ENCODE assay signal across 8 mouse cellular contexts in genomic region chr13:54789561-54790397, GRCm38 (mm10). TPM values are rescaled to one million over a fixed set of nuclear protein-coding genes. Genes with fewer than 3 reads are reported as not detected.
A peak's percentile ranks its signal among the peaks of the same experiment; 100 is the strongest.
DNase-seq lines count a peak whose midpoint lies in the region; ATAC-seq and TF ChIP-seq lines count a peak whose summit lies in the region.

No protein-coding gene starts in this region.

- peak; percentile 52 for DNase-seq in urinary bladder, adult 2 months (ENCODE audit: low spot score)
- DNase-seq in urinary bladder, postnatal 10 days (ENCODE audit: low spot score) = no peak
- peak; percentile 78 to 79 for DNase-seq in cerebellum, postnatal 14 days
- no peak for DNase-seq in liver, embryonic 13.5 days
- peak; percentile 51 for DNase-seq in urinary bladder, postnatal 25 days (ENCODE audit: low spot score)

- peak; percentile 66 for TF ChIP-seq POLR2A in myocyte (IDR thresholded peaks at IDR 0.05; ENCODE audit: insufficient read length, low read depth)

- H3K36me3 ChIP-seq in intestine, embryonic 16.5 days (ENCODE audit: control insufficient read depth, insufficient read depth, low read length) = no peaks in the 10 kb centered on the region
- H3K36me3 ChIP-seq in liver, embryonic 13.5 days = no peaks in the 10 kb centered on the region
- peaks cover 6% of the 10 kb centered on the region for H3K36me3 ChIP-seq in myocyte (ENCODE audit: control insufficient read depth, insufficient read depth)

- H3K27ac ChIP-seq in intestine, embryonic 16.5 days (ENCODE audit: low read length) = no peak overlapping the region
- H3K27ac ChIP-seq in liver, embryonic 13.5 days = no peak overlapping the region

- no peaks in the 10 kb centered on the region for H3K79me2 ChIP-seq in myocyte (ENCODE audit: control insufficient read depth, insufficient read depth)

- ATAC-seq in granulocyte monocyte progenitor cell, adult 5-6 weeks (replicated peaks; ENCODE audit: poor library complexity, severe bottlenecking) = peak; percentile 31
- ATAC-seq in intestine, embryonic 16.5 days = peak; percentile 64
- 0 out of 2 replicates have a peak, but pooled peaks have one; percentile 19 for ATAC-seq in liver, embryonic 13.5 days (ENCODE audit: low read depth)

- under 1% methylated on average over 38 of the region's 38 CpGs for WGBS in intestine, embryonic 16.5 days
- WGBS in liver, embryonic 13.5 days (ENCODE audit: insufficient replicate concordance) = 2% methylated on average over 38 of the region's 38 CpGs

- peaks cover 7% of the 10 kb centered on the region for H3K4me1 ChIP-seq in intestine, embryonic 16.5 days (ENCODE audit: control insufficient read depth, insufficient read depth, low read length)
- H3K4me1 ChIP-seq in liver, embryonic 13.5 days (replicated peaks) = peaks cover 18% of the 10 kb centered on the region

- H3ac ChIP-seq in myocyte (ENCODE audit: control insufficient read depth, insufficient read length) = peak overlapping the region; percentile 16

- H3K9me3 ChIP-seq in intestine, embryonic 16.5 days (ENCODE audit: control insufficient read depth, low read length) = no peaks in the 10 kb centered on the region
- H3K9me3 ChIP-seq in liver, embryonic 13.5 days (replicated peaks) = no peaks in the 10 kb centered on the region; the same call in 1 of the 2 replicates

- H3K4me3 ChIP-seq in intestine, embryonic 16.5 days (ENCODE audit: low read length) = peak overlapping the region; percentile 66
- peak overlapping the region; percentile 56 for H3K4me3 ChIP-seq in liver, embryonic 13.5 days (replicated peaks)
- peak overlapping the region; percentile 41 for H3K4me3 ChIP-seq in myocyte

- peaks cover 6% of the 10 kb centered on the region; the same call in 1 of the 2 replicates for H3K27me3 ChIP-seq in intestine, embryonic 16.5 days (replicated peaks; ENCODE audit: control insufficient read depth, insufficient read depth, low read length)
- peaks cover 47% of the 10 kb centered on the region for H3K27me3 ChIP-seq in liver, embryonic 13.5 days
- H3K27me3 ChIP-seq in myocyte (ENCODE audit: control insufficient read depth, insufficient read depth, insufficient read length) = peaks cover 2% of the 10 kb centered on the region

- peak overlapping the region; percentile 69 for H3K9ac ChIP-seq in intestine, embryonic 16.5 days (ENCODE audit: low read depth, low read length)
- H3K9ac ChIP-seq in liver, embryonic 13.5 days = peak overlapping the region; percentile 26; the same call in 1 of the 2 replicates

- H3K4me2 ChIP-seq in intestine, embryonic 16.5 days (ENCODE audit: low read depth, low read length) = peak overlapping the region; percentile 99
- H3K4me2 ChIP-seq in liver, embryonic 13.5 days = peak overlapping the region; percentile 76
- peak overlapping the region; percentile 90 for H3K4me2 ChIP-seq in myocyte (ENCODE audit: low read depth)

TF ChIP-seq in myocyte, 11 proteins besides CTCF, POLR2A, EP300 and RAD21:
- TF ChIP-seq POLR2AphosphoS2 (IDR thresholded peaks at IDR 0.05; ENCODE audit: insufficient read length, low read depth) (peak; percentile 28), MAX (IDR thresholded peaks at IDR 0.05; ENCODE audit: low read depth) (no peak), TCF3 (IDR thresholded peaks at IDR 0.05; ENCODE audit: insufficient read length, low read depth) (no peak), TCF12 (IDR thresholded peaks at IDR 0.05; ENCODE audit: insufficient read depth, poor library complexity, severe bottlenecking) (no peak), E2F4 (IDR thresholded peaks at IDR 0.05; ENCODE audit: insufficient read depth) (no peak), MYOG (IDR thresholded peaks at IDR 0.05; ENCODE audit: control insufficient read depth in 1 of 3, insufficient read depth in 1 of 3, insufficient read length in 2 of 3, low read depth in 2 of 3) (no peak), REST (IDR thresholded peaks at IDR 0.05; ENCODE audit: insufficient read depth, insufficient read length) (no peak), CEBPB (IDR thresholded peaks at IDR 0.05; ENCODE audit: insufficient read depth, poor library complexity, severe bottlenecking) (no peak), MYOD1 (IDR thresholded peaks at IDR 0.05; ENCODE audit: control insufficient read depth in 1 of 3, insufficient read length in 2 of 3, low read depth in 2 of 3) (peak in 1 of 3 experiments; percentile 15)

RNA-seq across cellular contexts. Expression of gene Tspan17, which starts 0.6 kb away (rescaled TPM):
- polyA plus RNA-seq in urinary bladder, adult 2 months (2012; rRNA removed) = 33.0 and 37.0 TPM in 2 replicates
- total RNA-seq in granulocyte monocyte progenitor cell, adult 5-6 weeks (2014; fragmentation: Nextera tagmentation) = 1.4 and 5.6 TPM in 2 replicates
- total RNA-seq in granulocyte monocyte progenitor cell, adult 5-6 weeks (2017) = 0.31 TPM in 1 of 2 replicates, not detected in the other
- polyA plus RNA-seq in intestine, embryonic 16.5 days (2015; fragmentation: Nextera tagmentation; extraction: Ambion mirVana) = 13.6 and 14.1 TPM in 2 replicates
- polyA plus RNA-seq in liver, embryonic 13.5 days (2015; fragmentation: Nextera tagmentation; extraction: Ambion mirVana) = 1.5 and 2.0 TPM in 2 replicates
- polyA plus RNA-seq in myocyte (2012; fragmentation: generic; extraction: Trizol) = 65.3 TPM

RNA-seq across cellular contexts. Expression of gene Eif4e1b, which starts 6.0 kb away (rescaled TPM):
- 0.21 and 0.34 TPM in 2 replicates for polyA plus RNA-seq in urinary bladder, adult 2 months (2012; rRNA removed)
- total RNA-seq in granulocyte monocyte progenitor cell, adult 5-6 weeks (2014; fragmentation: Nextera tagmentation) = not detected in 2 replicates
- total RNA-seq in granulocyte monocyte progenitor cell, adult 5-6 weeks (2017) = not detected in 2 replicates
- polyA plus RNA-seq in intestine, embryonic 16.5 days (2015; fragmentation: Nextera tagmentation; extraction: Ambion mirVana) = not detected in 2 replicates
- not detected in 2 replicates for polyA plus RNA-seq in liver, embryonic 13.5 days (2015; fragmentation: Nextera tagmentation; extraction: Ambion mirVana)
- not detected for polyA plus RNA-seq in myocyte (2012; fragmentation: generic; extraction: Trizol)

RNA-seq across cellular contexts. Expression of gene Sncb, which starts 23.4 kb away (rescaled TPM):
- polyA plus RNA-seq in urinary bladder, adult 2 months (2012; rRNA removed) = 0.08 and 0.18 TPM in 2 replicates
- not detected in 2 replicates for total RNA-seq in granulocyte monocyte progenitor cell, adult 5-6 weeks (2014; fragmentation: Nextera tagmentation)
- total RNA-seq in granulocyte monocyte progenitor cell, adult 5-6 weeks (2017) = not detected in 2 replicates
- 0.39 and 0.46 TPM in 2 replicates for polyA plus RNA-seq in intestine, embryonic 16.5 days (2015; fragmentation: Nextera tagmentation; extraction: Ambion mirVana)
- not detected in 2 replicates for polyA plus RNA-seq in liver, embryonic 13.5 days (2015; fragmentation: Nextera tagmentation; extraction: Ambion mirVana)
- polyA plus RNA-seq in myocyte (2012; fragmentation: generic; extraction: Trizol) = not detected

RNA-seq across cellular contexts. Expression of gene Gprin1, which starts 40.1 kb away (rescaled TPM):
- polyA plus RNA-seq in urinary bladder, adult 2 months (2012; rRNA removed) = 0.07 and 0.10 TPM in 2 replicates
- not detected in 2 replicates for total RNA-seq in granulocyte monocyte progenitor cell, adult 5-6 weeks (2014; fragmentation: Nextera tagmentation)
- not detected in 2 replicates for total RNA-seq in granulocyte monocyte progenitor cell, adult 5-6 weeks (2017)
- polyA plus RNA-seq in intestine, embryonic 16.5 days (2015; fragmentation: Nextera tagmentation; extraction: Ambion mirVana) = 0.15 and 0.16 TPM in 2 replicates
- polyA plus RNA-seq in liver, embryonic 13.5 days (2015; fragmentation: Nextera tagmentation; extraction: Ambion mirVana) = 0.02 and 0.05 TPM in 2 replicates
- 0.11 TPM for polyA plus RNA-seq in myocyte (2012; fragmentation: generic; extraction: Trizol)

Comparison
In these comparisons a context has a peak if more than half of its experiments do, and no peak if none do; other contexts are left out.
1. DNase-seq: peak in urinary bladder, adult 2 months (single experiment), cerebellum, postnatal 14 days (2 of 2) and urinary bladder, postnatal 25 days (single experiment); none in urinary bladder, postnatal 10 days (single experiment) and liver, embryonic 13.5 days (single experiment).
2. Peak in every context shown above with its lines, with median percentiles within 50 percentile points of each other: ATAC-seq, H3K4me2 ChIP-seq and H3K4me3 ChIP-seq.